Mouse (Mus musculus) embryonic facial prominence, embryonic 11.5 days (tissue): Measurements from ENCODE around the gene Erlin1. TPM values are rescaled to one million over a fixed set of nuclear protein-coding genes. Genes with fewer than 3 reads are reported as not detected.

Experiments
- ATAC-seq: fragments of 200-750 bp; cut with Nextera tagmentation; replicated peaks from 2 replicates; pipeline ENCODE4 v1.8.0; 2017; ENCODE audit warnings: low read depth; ENCODE audit not compliant: insufficient number of reproducible peaks, low FRiP score, low TSS enrichment
- DNase-seq: peaks from one replicate; pipeline ENCODE4 v3.0.0-alpha.2; 2015; ENCODE audit warnings: low spot score
- H3K27ac ChIP-seq: fragments of 300-500 bp; sonication (generic); replicated peaks from 2 replicates; pipeline ENCODE4 v1.5.1; 2014; ENCODE audit warnings: mild to moderate bottlenecking, low read depth, low read length, control low read depth
- H3K27me3 ChIP-seq: fragments of 300-500 bp; sonication (generic); 2 replicates; pipeline ENCODE4 v1.6.1; 2014; ENCODE audit warnings: mild to moderate bottlenecking, low read length, moderate library complexity, mixed read lengths; ENCODE audit not compliant: control insufficient read depth, insufficient read depth
- H3K36me3 ChIP-seq: fragments of 300-500 bp; sonication (generic); replicated peaks from 2 replicates; pipeline ENCODE4 v1.6.1; 2014; ENCODE audit warnings: low read depth, mild to moderate bottlenecking, low read length, moderate library complexity, mixed read lengths; ENCODE audit not compliant: control insufficient read depth, insufficient read depth
- H3K4me1 ChIP-seq: fragments of 300-500 bp; sonication (generic); 2 replicates; pipeline ENCODE4 v1.6.1; 2014; ENCODE audit warnings: low read length, mixed read lengths; ENCODE audit not compliant: control insufficient read depth, insufficient read depth
- H3K4me2 ChIP-seq: fragments of 300-500 bp; sonication (generic); 2 replicates; pipeline ENCODE4 v1.6.1; 2014; ENCODE audit warnings: low read depth, mild to moderate bottlenecking, control low read depth, low read length, moderate library complexity
- H3K4me3 ChIP-seq: fragments of 300-500 bp; sonication (generic); 2 replicates; pipeline ENCODE4 v1.5.1; 2014; ENCODE audit warnings: low read depth, low read length, control low read depth
- H3K9ac ChIP-seq: fragments of 300-500 bp; sonication (generic); replicated peaks from 2 replicates; pipeline ENCODE4 v1.6.1; 2014; ENCODE audit warnings: mild to moderate bottlenecking, control low read depth, low read length
- H3K9me3 ChIP-seq: fragments of 300-500 bp; sonication (generic); replicated peaks from 2 replicates; pipeline ENCODE4 v1.6.1; 2016; ENCODE audit warnings: mild to moderate bottlenecking, low read length, inconsistent platforms, mixed read lengths; ENCODE audit not compliant: control insufficient read depth
- WGBS: fragments of 180-500 bp; shearing (Covaris S2); extraction: QIAGEN DNeasy Blood & Tissue Kit; methylation state at CpG from one replicate; pipeline ENCODE4 v1.1.7; 2014; 5-methylcytosine and 5-hydroxymethylcytosine counted together
- polyA plus RNA-seq: library from polyadenylated mRNA; unstranded; fragments of >200 nt; fragmentation: Nextera tagmentation; extraction: Ambion mirVana; gene quantifications from 2 replicates; pipeline ENCODE4 v1.2.1, GENCODE M21; 2014

The Erlin1 gene
- polyA plus RNA-seq, 1 experiment from 2014 or later, result 23.7 TPM

- ATAC-seq (no peak), DNase-seq (peak; percentile 13)
- H3K27ac ChIP-seq, result no peak overlapping the region
- no peaks in the 10 kb centered on the region for H3K36me3 ChIP-seq
- H3K9ac ChIP-seq, result no peak overlapping the region
- H3K27me3 ChIP-seq, result no peaks in the 10 kb centered on the region
- WGBS, result 62% methylated on average over 12 of the region's 12 CpGs
- no peaks in the 10 kb centered on the region for H3K9me3 ChIP-seq
- H3K4me3 ChIP-seq, result no peak overlapping the region
- no peak overlapping the region for H3K4me2 ChIP-seq
- no peaks in the 10 kb centered on the region for H3K4me1 ChIP-seq
Measured at GRCm38 (mm10) chr19:44007186-44007585, 62.4 kb downstream of the Erlin1 start.

- ATAC-seq, result no peak
- H3K27ac ChIP-seq, result no peak overlapping the region
- H3K9ac ChIP-seq, result no peak overlapping the region
- no peaks in the 10 kb centered on the region for H3K4me1 ChIP-seq
- H3K4me3 ChIP-seq, result no peak overlapping the region
- H3K27me3 ChIP-seq, result no peaks in the 10 kb centered on the region
- no peaks in the 10 kb centered on the region for H3K36me3 ChIP-seq
- 77% methylated on average over 4 of the region's 4 CpGs for WGBS
- H3K4me2 ChIP-seq, result no peak overlapping the region
- no peaks in the 10 kb centered on the region for H3K9me3 ChIP-seq
- DNase-seq, result no peak
Measured at GRCm38 (mm10) chr19:44005025-44005424, 64.6 kb downstream of the Erlin1 start.

GRCm38 (mm10) chr19:44004261-44004660 lies 65.3 kb downstream of the Erlin1 start:
- ATAC-seq (no peak), DNase-seq (no peak)
- no peak overlapping the region for H3K9ac ChIP-seq
- no peaks in the 10 kb centered on the region for H3K4me1 ChIP-seq
- no peaks in the 10 kb centered on the region for H3K27me3 ChIP-seq
- WGBS, result 89% methylated on average over 2 of the region's 2 CpGs
- no peak overlapping the region for H3K27ac ChIP-seq
- no peaks in the 10 kb centered on the region for H3K36me3 ChIP-seq
- H3K4me3 ChIP-seq, result no peak overlapping the region
- H3K9me3 ChIP-seq, result no peaks in the 10 kb centered on the region
- H3K4me2 ChIP-seq, result no peak overlapping the region

- H3K27me3 ChIP-seq, result no peaks in the 10 kb centered on the region
Measured at GRCm38 (mm10) chr19:44000720-44001119, 68.9 kb downstream of the Erlin1 start.

GRCm38 (mm10) chr19:44000061-44000460 lies 69.5 kb downstream of the Erlin1 start:
- no peak overlapping the region for H3K9ac ChIP-seq
- WGBS, result 82% methylated on average over 1 of the region's 1 CpGs
- H3K27ac ChIP-seq, result no peak overlapping the region
- H3K27me3 ChIP-seq, result no peaks in the 10 kb centered on the region
- no peak for DNase-seq
- no peak overlapping the region for H3K4me3 ChIP-seq
- no peaks in the 10 kb centered on the region for H3K9me3 ChIP-seq
- ATAC-seq, result no peak
- no peaks in the 10 kb centered on the region for H3K36me3 ChIP-seq
- no peak overlapping the region for H3K4me2 ChIP-seq
- H3K4me1 ChIP-seq, result no peaks in the 10 kb centered on the region

More at GRCm38 (mm10) chr19:44000720-44001119, 68.9 kb downstream of the Erlin1 start:
- H3K4me1 ChIP-seq, result no peaks in the 10 kb centered on the region
- H3K9me3 ChIP-seq, result no peaks in the 10 kb centered on the region
- no peak overlapping the region for H3K9ac ChIP-seq
- no peak overlapping the region for H3K4me2 ChIP-seq
- H3K36me3 ChIP-seq, result no peaks in the 10 kb centered on the region
- 74% methylated on average over 5 of the region's 5 CpGs for WGBS
- ATAC-seq (no peak), DNase-seq (no peak)
- H3K4me3 ChIP-seq, result no peak overlapping the region
- H3K27ac ChIP-seq, result no peak overlapping the region

GRCm38 (mm10) chr19:43998802-43999527 lies 70.6 kb downstream of the Erlin1 start:
- Histone ChIP-seq H3K27ac (no peak overlapping the region), H3K4me1 (no peaks in the 10 kb centered on the region), H3K9ac (no peak overlapping the region), H3K9me3 (no peaks in the 10 kb centered on the region), H3K4me3 (no peak overlapping the region), H3K36me3 (no peaks in the 10 kb centered on the region), H3K27me3 (no peaks in the 10 kb centered on the region), H3K4me2 (no peak overlapping the region)
- no peak for ATAC-seq
- DNase-seq, result no peak
- WGBS, result 87% methylated on average over 11 of the region's 11 CpGs

- H3K9me3 ChIP-seq, result no peaks in the 10 kb centered on the region
- H3K4me3 ChIP-seq, result no peak overlapping the region
- H3K9ac ChIP-seq, result no peak overlapping the region
- no peak overlapping the region for H3K27ac ChIP-seq
- H3K4me1 ChIP-seq, result no peaks in the 10 kb centered on the region
- no peak for DNase-seq
- no peaks in the 10 kb centered on the region for H3K36me3 ChIP-seq
- no peak for ATAC-seq
- WGBS, result 81% methylated on average over 10 of the region's 10 CpGs
- H3K4me2 ChIP-seq, result no peak overlapping the region
- H3K27me3 ChIP-seq, result no peaks in the 10 kb centered on the region
Measured at GRCm38 (mm10) chr19:43998101-43998500, 71.5 kb downstream of the Erlin1 start.

GRCm38 (mm10) chr19:43995427-43995826 lies 74.2 kb downstream of the Erlin1 start:
- no peaks in the 10 kb centered on the region for H3K27me3 ChIP-seq
- DNase-seq (no peak), ATAC-seq (no peak)
- no peaks in the 10 kb centered on the region for H3K9me3 ChIP-seq
- WGBS, result 82% methylated on average over 7 of the region's 7 CpGs
- no peaks in the 10 kb centered on the region for H3K4me1 ChIP-seq
- H3K27ac ChIP-seq, result no peak overlapping the region
- H3K4me2 ChIP-seq, result no peak overlapping the region
- no peak overlapping the region for H3K4me3 ChIP-seq
- H3K36me3 ChIP-seq, result no peaks in the 10 kb centered on the region
- H3K9ac ChIP-seq, result no peak overlapping the region
